Mouse (Mus musculus) cerebellum, postnatal 25 days (tissue): ENCODE results near the gene 1110008P14Rik.
"Not testable (repeated sequence)": the region's sequence is repeated elsewhere in the genome, so short reads cannot be mapped to it uniquely, and the experiment has no call there.

Experiments used
- DNase-seq, 2 experiments: peaks; one replicate each; pipeline ENCODE4 v3.0.0; 2021; ENCODE audit warnings: mixed read lengths in 2 of 2

1110008P14Rik gene

GRCm38 (mm10) chr2:32362817-32363340 is 18.9 kb downstream of the 1110008P14Rik start:
- DNase-seq: peak; percentile 98

- not testable (repeated sequence) for DNase-seq
Observed at GRCm38 (mm10) chr2:32362274-32362673, 19.5 kb downstream of the 1110008P14Rik start.

GRCm38 (mm10) chr2:32361437-32361836 is 20.3 kb downstream of the 1110008P14Rik start:
- peak; percentile 91 to 94 for DNase-seq

GRCm38 (mm10) chr2:32360741-32361140 is 21.0 kb downstream of the 1110008P14Rik start:
- peak; percentile 86 to 87 for DNase-seq

- no peak for DNase-seq
Observed at GRCm38 (mm10) chr2:32358381-32358780, 23.4 kb downstream of the 1110008P14Rik start.

GRCm38 (mm10) chr2:32357710-32358109 is 24.0 kb downstream of the 1110008P14Rik start:
- DNase-seq: no peak

GRCm38 (mm10) chr2:32356216-32356615 is 25.5 kb downstream of the 1110008P14Rik start:
- DNase-seq: no peak

- DNase-seq: no peak
Observed at GRCm38 (mm10) chr2:32354336-32354895, 27.3 kb downstream of the 1110008P14Rik start.

- no peak for DNase-seq
Observed at GRCm38 (mm10) chr2:32353836-32354235, 27.9 kb downstream of the 1110008P14Rik start.

GRCm38 (mm10) chr2:32353007-32353542 is 28.7 kb downstream of the 1110008P14Rik start, which contains the start of gene Dnm1:
Gene Dnm1, minus strand, starts transcription at chr2:32353338.
- DNase-seq: peak; percentile 99 to 100

GRCm38 (mm10) chr2:32352151-32353006 is 29.4 kb downstream of the 1110008P14Rik start, which contains the start of gene Ciz1:
Gene Ciz1, plus strand, starts transcription at chr2:32352327.
- peak; percentile 83 to 89 for DNase-seq

- DNase-seq: peak; percentile 72 to 78
Observed at GRCm38 (mm10) chr2:32351471-32351961, 30.2 kb downstream of the 1110008P14Rik start.

- peak; percentile 74 for DNase-seq
Observed at GRCm38 (mm10) chr2:32350471-32351051, 31.2 kb downstream of the 1110008P14Rik start.

- DNase-seq: peak; percentile 60 to 61
Observed at GRCm38 (mm10) chr2:32349625-32350255, 32.0 kb downstream of the 1110008P14Rik start.

GRCm38 (mm10) chr2:32348311-32348710 is 33.4 kb downstream of the 1110008P14Rik start:
- DNase-seq: peak; percentile 83

- peak in 1 of 2 experiments; percentile 54 for DNase-seq
Observed at GRCm38 (mm10) chr2:32347019-32347418, 34.7 kb downstream of the 1110008P14Rik start.

- peak; percentile 51 to 60 for DNase-seq
Observed at GRCm38 (mm10) chr2:32344598-32345321, 37.0 kb downstream of the 1110008P14Rik start.

GRCm38 (mm10) chr2:32344056-32344455 is 37.7 kb downstream of the 1110008P14Rik start:
- peak; percentile 97 to 99 for DNase-seq

- peak in 1 of 2 experiments; percentile 60 for DNase-seq
Observed at GRCm38 (mm10) chr2:32343351-32343671, 38.4 kb downstream of the 1110008P14Rik start.

GRCm38 (mm10) chr2:32342539-32343350 is 39.0 kb downstream of the 1110008P14Rik start:
- peak; percentile 88 to 89 for DNase-seq

GRCm38 (mm10) chr2:32342039-32342438 is 39.7 kb downstream of the 1110008P14Rik start:
- no peak for DNase-seq
